Mouse (Mus musculus): ENCODE measurements around the gene Bmp5. TPM values are rescaled to one million over a fixed set of nuclear protein-coding genes. Genes with fewer than 3 reads are reported as not detected.

The Bmp5 gene
- polyA plus RNA-seq, 2 experiments = 11.2 to 12.8 TPM

DNA sequence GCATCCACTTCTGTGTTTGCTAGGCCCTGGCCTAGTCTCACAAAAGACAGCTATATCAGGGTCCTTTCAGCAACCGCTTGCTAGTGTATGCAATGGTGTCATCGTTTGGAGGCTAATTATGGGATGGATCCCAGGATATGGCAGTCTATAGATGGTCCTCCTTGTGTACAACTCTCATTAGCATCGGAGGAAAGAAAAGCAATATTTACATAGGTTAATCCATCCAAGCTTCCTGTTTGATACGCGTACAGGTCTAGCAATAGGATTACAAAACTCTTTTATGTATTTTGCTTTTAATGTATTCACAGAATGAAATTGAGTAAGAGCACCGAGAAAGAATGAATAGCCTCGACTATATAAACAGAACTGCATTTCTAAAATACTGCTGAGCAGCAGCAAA, 33.5 kb downstream of the Bmp5 start:
- WGBS = 90% methylated on average over 7 of the region's 7 CpGs
- TF ChIP-seq POLR2A (IDR thresholded peaks at IDR 0.05; ENCODE audit: borderline replicate concordance, extremely low read depth, insufficient read depth, insufficient read length) = no peak
- Histone ChIP-seq H3K9ac (ENCODE audit: low read depth, low read length, severe bottlenecking) (no peak overlapping the region), H3K27me3 (ENCODE audit: control insufficient read depth, insufficient read depth, low read length) (no peaks in the 10 kb centered on the region), H3K4me3 (replicated peaks; ENCODE audit: low read length) (no peak overlapping the region), H3K4me1 (ENCODE audit: control insufficient read depth, insufficient read depth, low read length) (no peaks in the 10 kb centered on the region), H3K4me2 (replicated peaks; ENCODE audit: low read depth, low read length, severe bottlenecking) (no peak overlapping the region), H3K27ac (replicated peaks; ENCODE audit: low read depth, low read length) (no peak overlapping the region), H3K36me3 (ENCODE audit: control insufficient read depth, insufficient read depth, low read length) (no peaks in the 10 kb centered on the region), H3K9me3 (ENCODE audit: control insufficient read depth, low read length) (no peaks in the 10 kb centered on the region)
- DNase-seq (ENCODE audit: low spot score) (no peak), ATAC-seq (ENCODE audit: low FRiP score, low read depth) (no peak)

DNA sequence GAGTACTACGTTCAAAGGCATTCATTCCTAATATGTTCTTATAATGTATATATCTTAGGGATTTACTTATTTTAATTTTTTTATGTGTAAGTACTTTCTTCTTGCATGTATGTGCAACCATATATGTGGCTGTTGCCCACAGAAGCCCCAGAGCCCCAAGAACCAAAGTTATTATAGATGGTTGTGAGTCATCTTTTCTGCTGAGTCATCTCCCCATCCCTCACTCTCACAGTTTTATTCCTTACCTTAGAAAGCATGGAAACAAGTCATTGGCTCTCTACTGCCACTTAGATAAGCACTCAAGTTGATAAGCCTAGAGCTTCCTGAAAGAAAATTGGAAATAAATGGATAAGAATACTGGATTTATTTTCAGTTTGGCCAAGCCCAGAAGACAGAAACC, 40.0 kb downstream of the Bmp5 start:
- no peak overlapping the region for H3K4me3 ChIP-seq (replicated peaks; ENCODE audit: low read length)
- no peaks in the 10 kb centered on the region for H3K4me1 ChIP-seq (ENCODE audit: control insufficient read depth, insufficient read depth, low read length)
- no peak overlapping the region for H3K27ac ChIP-seq (replicated peaks; ENCODE audit: low read depth, low read length)
- no peak overlapping the region for H3K4me2 ChIP-seq (replicated peaks; ENCODE audit: low read depth, low read length, severe bottlenecking)
- no peaks in the 10 kb centered on the region for H3K9me3 ChIP-seq (ENCODE audit: control insufficient read depth, low read length)
- H3K27me3 ChIP-seq (ENCODE audit: control insufficient read depth, insufficient read depth, low read length) = no peaks in the 10 kb centered on the region
- no peaks in the 10 kb centered on the region for H3K36me3 ChIP-seq (ENCODE audit: control insufficient read depth, insufficient read depth, low read length)
- WGBS = 93% methylated on average over 1 of the region's 1 CpGs
- H3K9ac ChIP-seq (ENCODE audit: low read depth, low read length, severe bottlenecking) = no peak overlapping the region
- DNase-seq (ENCODE audit: low spot score) = no peak
- ATAC-seq (ENCODE audit: low FRiP score, low read depth) = no peak
- TF ChIP-seq POLR2A (IDR thresholded peaks at IDR 0.05; ENCODE audit: borderline replicate concordance, extremely low read depth, insufficient read depth, insufficient read length) = no peak

DNA sequence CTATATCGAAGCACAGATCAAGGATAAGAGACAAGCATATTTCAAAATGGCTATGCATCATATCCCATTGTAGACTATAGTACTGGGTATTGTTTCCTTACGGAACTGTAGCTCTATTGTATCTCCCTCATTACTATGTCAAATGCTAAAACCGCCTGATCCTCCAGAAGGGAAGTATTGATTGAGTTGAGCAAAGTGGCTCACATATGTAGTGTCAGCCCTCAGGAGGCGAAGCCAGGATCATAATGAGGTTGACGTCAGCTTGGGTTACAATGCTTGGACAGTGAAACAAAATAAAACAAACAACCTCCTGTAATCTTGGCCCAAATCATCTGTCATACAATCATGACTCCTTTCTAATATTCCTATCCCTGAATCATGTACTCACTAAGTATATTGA, 43.2 kb downstream of the Bmp5 start:
- no peaks in the 10 kb centered on the region for H3K9me3 ChIP-seq (ENCODE audit: control insufficient read depth, low read length)
- DNase-seq (ENCODE audit: low spot score) (no peak), ATAC-seq (ENCODE audit: low FRiP score, low read depth) (no peak)
- no peak overlapping the region for H3K27ac ChIP-seq (replicated peaks; ENCODE audit: low read depth, low read length)
- H3K27me3 ChIP-seq (ENCODE audit: control insufficient read depth, insufficient read depth, low read length) = no peaks in the 10 kb centered on the region
- H3K9ac ChIP-seq (ENCODE audit: low read depth, low read length, severe bottlenecking) = no peak overlapping the region
- no peaks in the 10 kb centered on the region for H3K4me1 ChIP-seq (ENCODE audit: control insufficient read depth, insufficient read depth, low read length)
- WGBS = 89% methylated on average over 5 of the region's 5 CpGs
- TF ChIP-seq POLR2A (IDR thresholded peaks at IDR 0.05; ENCODE audit: borderline replicate concordance, extremely low read depth, insufficient read depth, insufficient read length) = no peak
- no peak overlapping the region for H3K4me3 ChIP-seq (replicated peaks; ENCODE audit: low read length)
- no peaks in the 10 kb centered on the region for H3K36me3 ChIP-seq (ENCODE audit: control insufficient read depth, insufficient read depth, low read length)
- no peak overlapping the region for H3K4me2 ChIP-seq (replicated peaks; ENCODE audit: low read depth, low read length, severe bottlenecking)

DNA sequence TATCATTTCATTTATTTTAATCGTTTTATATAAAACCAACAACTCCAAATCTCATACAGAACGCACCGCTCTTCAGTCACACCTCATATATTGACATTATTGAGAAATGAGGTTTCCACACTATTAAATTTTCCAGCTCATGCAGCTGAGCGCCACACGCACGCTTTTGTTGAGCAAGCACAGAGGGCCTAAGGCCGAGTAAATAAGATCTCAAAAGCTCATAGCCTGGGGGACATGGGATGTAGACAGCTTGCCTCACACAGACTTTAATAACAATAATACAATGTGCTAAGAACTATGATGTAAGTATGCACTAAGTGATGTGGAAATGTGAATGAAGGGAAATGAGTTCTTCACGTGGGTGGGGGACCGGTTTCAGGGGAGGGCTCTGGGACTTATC, 57.3 kb downstream of the Bmp5 start:
- Histone ChIP-seq H3K4me1 (ENCODE audit: control insufficient read depth, insufficient read depth, low read length) (0 out of 2 replicates have a peak, but pooled peaks cover 5% of the 10 kb centered on the region), H3K27me3 (ENCODE audit: control insufficient read depth, insufficient read depth, low read length) (no peaks in the 10 kb centered on the region), H3K27ac (replicated peaks; ENCODE audit: low read depth, low read length) (no peak overlapping the region), H3K9ac (ENCODE audit: low read depth, low read length, severe bottlenecking) (no peak overlapping the region), H3K4me3 (replicated peaks; ENCODE audit: low read length) (no peak overlapping the region), H3K9me3 (ENCODE audit: control insufficient read depth, low read length) (no peaks in the 10 kb centered on the region), H3K4me2 (replicated peaks; ENCODE audit: low read depth, low read length, severe bottlenecking) (no peak overlapping the region), H3K36me3 (ENCODE audit: control insufficient read depth, insufficient read depth, low read length) (no peaks in the 10 kb centered on the region)
- peak; percentile 34 for DNase-seq (ENCODE audit: low spot score)
- no peak for TF ChIP-seq POLR2A (IDR thresholded peaks at IDR 0.05; ENCODE audit: borderline replicate concordance, extremely low read depth, insufficient read depth, insufficient read length)
- 47% methylated on average over 9 of the region's 9 CpGs for WGBS
- ATAC-seq (ENCODE audit: low FRiP score, low read depth) = peak; percentile 67

DNA sequence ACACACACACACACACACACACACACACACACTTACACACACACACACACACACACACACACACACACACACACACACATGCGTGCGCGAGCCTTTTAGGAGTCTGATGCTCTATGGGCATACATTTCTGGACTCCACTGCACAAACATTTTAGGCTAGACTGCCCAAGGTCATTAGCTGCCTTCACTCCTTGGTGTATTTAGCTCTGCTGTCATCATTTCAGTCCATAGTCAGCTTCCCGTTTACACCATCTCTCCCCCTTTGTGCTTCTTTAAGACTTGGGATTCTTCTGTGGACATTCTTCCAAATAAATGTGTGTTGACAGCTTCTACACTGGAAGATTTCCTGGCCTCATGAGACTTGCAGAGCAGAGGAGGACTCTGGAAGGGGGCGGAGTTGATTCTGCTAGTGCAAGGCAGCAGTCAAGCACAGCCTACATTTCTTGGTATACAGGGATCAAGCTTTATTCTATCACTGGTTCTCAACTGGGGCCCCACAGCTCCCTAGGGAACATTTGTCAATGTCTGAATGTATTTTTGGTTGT, 58.1 kb downstream of the Bmp5 start:
- Histone ChIP-seq H3K27ac (replicated peaks; ENCODE audit: low read depth, low read length) (no peak overlapping the region), H3K9me3 (ENCODE audit: control insufficient read depth, low read length) (no peaks in the 10 kb centered on the region), H3K27me3 (ENCODE audit: control insufficient read depth, insufficient read depth, low read length) (no peaks in the 10 kb centered on the region), H3K36me3 (ENCODE audit: control insufficient read depth, insufficient read depth, low read length) (no peaks in the 10 kb centered on the region), H3K4me3 (replicated peaks; ENCODE audit: low read length) (no peak overlapping the region), H3K9ac (ENCODE audit: low read depth, low read length, severe bottlenecking) (no peak overlapping the region), H3K4me2 (replicated peaks; ENCODE audit: low read depth, low read length, severe bottlenecking) (no peak overlapping the region), H3K4me1 (ENCODE audit: control insufficient read depth, insufficient read depth, low read length) (0 out of 2 replicates have a peak, but pooled peaks cover 5% of the 10 kb centered on the region)
- 72% methylated on average over 5 of the region's 5 CpGs for WGBS
- TF ChIP-seq POLR2A (IDR thresholded peaks at IDR 0.05; ENCODE audit: borderline replicate concordance, extremely low read depth, insufficient read depth, insufficient read length) = no peak
- no peak for ATAC-seq (ENCODE audit: low FRiP score, low read depth)
- no peak for DNase-seq (ENCODE audit: low spot score)

DNA sequence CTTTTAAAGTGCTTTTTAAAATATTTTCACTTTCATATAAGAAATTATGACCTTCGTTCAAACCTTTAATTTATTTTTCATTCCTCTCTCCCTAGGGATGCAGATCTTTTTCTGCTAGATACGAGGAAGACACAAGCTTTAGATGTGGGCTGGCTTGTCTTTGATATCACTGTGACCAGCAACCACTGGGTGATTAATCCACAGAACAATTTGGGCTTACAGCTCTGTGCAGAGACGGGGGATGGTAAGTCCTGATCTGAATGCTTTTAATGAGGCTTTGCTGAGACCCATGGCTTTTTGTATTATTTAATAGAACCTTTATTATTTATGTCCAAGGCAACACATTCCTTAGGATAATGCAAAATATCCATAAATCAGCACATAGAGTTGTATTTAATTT, 64.3 kb downstream of the Bmp5 start:
- no peaks in the 10 kb centered on the region for H3K27me3 ChIP-seq (ENCODE audit: control insufficient read depth, insufficient read depth, low read length)
- H3K9me3 ChIP-seq (ENCODE audit: control insufficient read depth, low read length) = no peaks in the 10 kb centered on the region
- H3K4me3 ChIP-seq (replicated peaks; ENCODE audit: low read length) = no peak overlapping the region
- no peaks in the 10 kb centered on the region for H3K4me1 ChIP-seq (ENCODE audit: control insufficient read depth, insufficient read depth, low read length)
- H3K36me3 ChIP-seq (ENCODE audit: control insufficient read depth, insufficient read depth, low read length) = no peaks in the 10 kb centered on the region
- no peak for TF ChIP-seq POLR2A (IDR thresholded peaks at IDR 0.05; ENCODE audit: borderline replicate concordance, extremely low read depth, insufficient read depth, insufficient read length)
- DNase-seq (ENCODE audit: low spot score) = no peak
- 65% methylated on average over 3 of the region's 3 CpGs for WGBS
- ATAC-seq (ENCODE audit: low FRiP score, low read depth) = no peak
- H3K4me2 ChIP-seq (replicated peaks; ENCODE audit: low read depth, low read length, severe bottlenecking) = no peak overlapping the region
- no peak overlapping the region for H3K9ac ChIP-seq (ENCODE audit: low read depth, low read length, severe bottlenecking)
- H3K27ac ChIP-seq (replicated peaks; ENCODE audit: low read depth, low read length) = no peak overlapping the region
